Mouse (Mus musculus): ENCODE data around the gene Kdf1. TPM values are rescaled to one million over a fixed set of nuclear protein-coding genes. Genes with fewer than 3 reads are reported as not detected.

The Kdf1 gene
- polyA plus RNA-seq, 1 experiment = 7.7 TPM

DNA sequence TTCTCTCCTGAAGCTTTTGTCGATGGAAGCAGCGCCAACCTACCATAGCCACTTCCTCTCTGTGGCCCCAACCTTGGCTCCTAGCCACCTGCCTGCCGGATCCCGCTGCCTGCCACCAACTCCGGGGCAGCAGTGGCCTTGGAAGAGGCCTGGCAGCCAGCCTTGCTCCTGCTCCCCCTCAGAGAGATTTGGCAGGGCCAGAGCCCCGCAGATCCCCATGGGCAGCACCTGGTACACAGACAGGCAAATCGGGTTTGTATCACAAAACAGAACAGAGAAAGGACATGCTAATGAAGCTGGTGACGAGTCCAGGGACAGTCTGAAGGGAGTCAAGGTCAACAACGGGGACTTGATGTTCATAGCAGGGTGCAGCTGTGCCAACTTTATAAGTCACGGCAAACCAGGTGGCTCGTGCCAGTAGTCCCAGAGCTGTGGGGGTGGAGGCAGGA lies 44.4 kb downstream of the Kdf1 start:
- H3K27ac ChIP-seq (ENCODE audit: control insufficient read depth, insufficient read depth, low read length) = no peak overlapping the region
- no peak for TF ChIP-seq POLR2A (IDR thresholded peaks at IDR 0.05; ENCODE audit: control insufficient read depth, extremely low read depth, insufficient read depth, low read length, poor library complexity)
- TF ChIP-seq CTCF (IDR thresholded peaks at IDR 0.05; ENCODE audit: borderline replicate concordance, control insufficient read depth, extremely low read depth, insufficient read depth, low read length, poor library complexity) = no peak
- DNase-seq = no peak

DNA sequence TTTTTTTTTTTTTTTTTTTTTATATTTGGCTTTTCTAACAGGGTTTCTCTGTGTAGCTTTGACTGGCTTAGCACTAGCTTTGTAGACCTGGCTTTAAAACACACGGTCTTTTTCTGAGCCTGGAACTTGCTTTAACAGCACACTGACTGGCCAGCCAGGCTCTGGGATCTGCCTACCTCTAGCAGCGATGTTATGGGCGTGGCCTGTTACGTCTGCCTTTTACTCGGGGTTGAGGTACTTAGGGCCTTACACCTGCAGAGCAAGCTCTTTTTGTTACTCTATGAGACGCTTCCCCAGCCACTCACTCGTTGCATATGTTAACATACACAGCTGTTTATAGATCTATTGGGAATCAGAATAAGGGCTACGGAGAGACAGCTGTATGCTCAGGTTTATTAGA lies 48.5 kb downstream of the Kdf1 start:
- WGBS = 48% methylated on average over 8 of the region's 8 CpGs
- H3K27me3 ChIP-seq (ENCODE audit: control insufficient read depth, insufficient read depth, low read length) = no peaks in the 10 kb centered on the region
- no peak overlapping the region for H3K4me3 ChIP-seq (ENCODE audit: control insufficient read depth, insufficient read depth, low read length)
- no peak overlapping the region for H3K27ac ChIP-seq (ENCODE audit: control insufficient read depth, insufficient read depth, low read length)
- DNase-seq = no peak
- H3K4me1 ChIP-seq (replicated peaks; ENCODE audit: control insufficient read depth, insufficient read depth, low read length) = peaks cover 8% of the 10 kb centered on the region
- TF ChIP-seq CTCF (IDR thresholded peaks at IDR 0.05; ENCODE audit: borderline replicate concordance, control insufficient read depth, extremely low read depth, insufficient read depth, low read length, poor library complexity) (no peak), POLR2A (IDR thresholded peaks at IDR 0.05; ENCODE audit: control insufficient read depth, extremely low read depth, insufficient read depth, low read length, poor library complexity) (no peak)
- no peaks in the 10 kb centered on the region for H3K36me3 ChIP-seq (ENCODE audit: control insufficient read depth, insufficient read depth, low read length)

More for the DNA sequence above, 44.4 kb downstream of the Kdf1 start:
- no peaks in the 10 kb centered on the region for H3K36me3 ChIP-seq (ENCODE audit: control insufficient read depth, insufficient read depth, low read length)
- WGBS = 18% methylated on average over 11 of the region's 11 CpGs
- no peak overlapping the region for H3K4me3 ChIP-seq (ENCODE audit: control insufficient read depth, insufficient read depth, low read length)
- peaks cover 8% of the 10 kb centered on the region for H3K4me1 ChIP-seq (replicated peaks; ENCODE audit: control insufficient read depth, insufficient read depth, low read length)
- no peaks in the 10 kb centered on the region for H3K27me3 ChIP-seq (ENCODE audit: control insufficient read depth, insufficient read depth, low read length)

DNA sequence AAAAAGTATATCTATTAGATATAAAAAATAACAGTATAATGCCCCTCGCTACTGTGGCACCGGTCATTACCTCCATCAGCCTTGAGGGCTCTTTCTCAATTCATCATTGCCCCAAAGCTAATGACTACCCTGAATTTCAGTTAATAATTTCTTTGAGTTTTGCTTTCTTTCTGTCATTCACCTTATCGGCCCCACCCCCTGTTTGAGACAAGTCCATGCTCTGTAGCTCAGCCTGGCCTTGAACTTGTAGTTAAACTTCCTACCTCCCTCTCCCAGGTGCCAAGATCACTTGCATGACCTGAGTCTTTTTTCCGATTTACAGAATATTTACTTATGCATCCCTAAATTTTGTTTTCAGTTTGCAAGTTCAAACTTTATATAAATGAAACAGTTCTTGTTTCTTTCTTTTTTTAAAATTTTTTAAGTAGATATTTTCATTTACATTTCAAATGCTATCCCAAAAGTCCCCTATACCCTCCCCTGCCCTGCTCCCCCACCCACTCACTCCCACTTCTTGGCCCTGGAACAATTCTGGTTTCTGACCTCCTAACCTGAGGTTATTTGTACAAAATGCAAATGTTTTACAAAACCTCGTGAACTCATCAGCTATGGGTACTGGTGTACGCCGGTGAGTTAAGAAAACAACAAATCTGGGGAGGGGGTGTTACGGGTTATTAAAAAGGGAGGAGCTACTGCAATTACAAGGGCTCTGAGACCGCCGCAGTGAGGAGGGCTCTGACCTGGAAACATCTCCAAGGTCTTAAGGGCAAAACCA lies 50.7 kb downstream of the Kdf1 start:
- no peak overlapping the region for H3K27ac ChIP-seq (ENCODE audit: control insufficient read depth, insufficient read depth, low read length)
- H3K27me3 ChIP-seq (ENCODE audit: control insufficient read depth, insufficient read depth, low read length) = no peaks in the 10 kb centered on the region
- no peak for DNase-seq
- no peak overlapping the region for H3K4me3 ChIP-seq (ENCODE audit: control insufficient read depth, insufficient read depth, low read length)
- WGBS = 89% methylated on average over 10 of the region's 10 CpGs
- no peak for TF ChIP-seq POLR2A (IDR thresholded peaks at IDR 0.05; ENCODE audit: control insufficient read depth, extremely low read depth, insufficient read depth, low read length, poor library complexity)
- TF ChIP-seq CTCF (IDR thresholded peaks at IDR 0.05; ENCODE audit: borderline replicate concordance, control insufficient read depth, extremely low read depth, insufficient read depth, low read length, poor library complexity) = no peak
- peaks cover 6% of the 10 kb centered on the region for H3K4me1 ChIP-seq (replicated peaks; ENCODE audit: control insufficient read depth, insufficient read depth, low read length)
- no peaks in the 10 kb centered on the region for H3K36me3 ChIP-seq (ENCODE audit: control insufficient read depth, insufficient read depth, low read length)

DNA sequence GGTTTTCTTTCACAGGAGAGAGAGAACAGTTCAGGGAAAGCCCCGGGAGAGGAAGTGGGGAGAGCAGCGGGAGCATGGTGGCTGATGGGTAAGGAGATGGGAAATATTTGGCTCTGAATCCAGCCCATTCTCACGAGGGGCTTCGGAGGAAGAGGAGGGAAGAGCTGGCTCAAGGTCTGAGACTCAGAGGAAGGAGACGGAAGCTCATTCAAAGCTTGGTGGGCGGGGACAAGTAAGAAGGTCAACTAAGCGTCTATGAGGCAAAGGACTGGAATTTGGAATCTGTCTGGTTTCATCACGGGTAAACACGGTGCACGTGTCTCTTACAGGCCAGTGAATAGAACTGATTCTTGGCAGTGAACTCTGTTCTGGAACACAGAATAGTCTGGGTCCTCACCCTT lies 51.3 kb downstream of the Kdf1 start:
- H3K4me1 ChIP-seq (replicated peaks; ENCODE audit: control insufficient read depth, insufficient read depth, low read length) = peaks cover 8% of the 10 kb centered on the region
- WGBS = 59% methylated on average over 10 of the region's 10 CpGs
- TF ChIP-seq POLR2A (IDR thresholded peaks at IDR 0.05; ENCODE audit: control insufficient read depth, extremely low read depth, insufficient read depth, low read length, poor library complexity) (no peak), CTCF (IDR thresholded peaks at IDR 0.05; ENCODE audit: borderline replicate concordance, control insufficient read depth, extremely low read depth, insufficient read depth, low read length, poor library complexity) (no peak)
- no peaks in the 10 kb centered on the region for H3K27me3 ChIP-seq (ENCODE audit: control insufficient read depth, insufficient read depth, low read length)
- H3K4me3 ChIP-seq (ENCODE audit: control insufficient read depth, insufficient read depth, low read length) = no peak overlapping the region
- no peaks in the 10 kb centered on the region for H3K36me3 ChIP-seq (ENCODE audit: control insufficient read depth, insufficient read depth, low read length)
- no peak for DNase-seq
- H3K27ac ChIP-seq (ENCODE audit: control insufficient read depth, insufficient read depth, low read length) = no peak overlapping the region

DNA sequence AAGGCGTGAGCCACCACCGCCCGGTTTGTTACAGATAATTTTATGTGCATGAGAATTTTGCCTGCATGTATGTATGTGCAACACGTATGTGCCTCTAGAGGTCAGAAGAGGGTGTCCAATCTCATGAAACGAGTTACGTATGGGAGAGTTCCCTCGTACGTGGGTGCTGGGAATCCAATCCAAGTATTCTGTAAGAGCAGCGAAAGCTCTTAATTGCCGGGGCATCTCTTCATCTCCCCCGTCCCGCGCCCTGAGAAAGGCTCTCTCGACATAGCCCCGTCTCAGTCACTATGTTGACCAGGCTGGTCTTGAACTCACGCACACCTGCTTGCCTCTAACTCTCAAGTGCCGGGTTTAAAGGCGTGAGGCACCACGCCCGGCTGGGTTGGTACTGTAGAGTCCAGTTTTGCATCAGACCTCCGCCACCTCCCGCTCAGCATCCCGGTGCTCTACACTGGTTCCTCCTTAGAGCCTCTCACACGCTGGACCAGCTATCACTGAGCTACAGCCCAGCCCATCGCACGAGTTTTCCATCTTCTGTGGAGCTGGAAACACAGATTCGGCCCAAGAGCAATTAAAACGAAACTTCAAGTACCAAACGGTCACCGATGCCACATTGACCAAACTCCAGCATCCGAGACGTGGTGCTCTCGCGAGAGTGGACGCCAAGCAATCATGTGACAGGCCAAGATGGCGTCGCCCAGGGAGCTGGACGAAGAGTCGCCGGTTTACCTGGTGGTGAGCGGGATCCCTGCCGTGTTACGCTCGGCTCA lies 55.5 kb downstream of the Kdf1 start, which contains the start of gene Gpatch3:
Gene Gpatch3, plus strand, starts transcription at position 676 of the 773 bp plus-strand sequence.
- no peaks in the 10 kb centered on the region for H3K27me3 ChIP-seq (ENCODE audit: control insufficient read depth, insufficient read depth, low read length)
- no peaks in the 10 kb centered on the region for H3K36me3 ChIP-seq (ENCODE audit: control insufficient read depth, insufficient read depth, low read length)
- H3K27ac ChIP-seq (ENCODE audit: control insufficient read depth, insufficient read depth, low read length) = no peak within 1 kb of the TSS
- H3K4me3 ChIP-seq (ENCODE audit: control insufficient read depth, insufficient read depth, low read length) = peak within 1 kb of the TSS; percentile 54
- peak; percentile 81 for DNase-seq
- TF ChIP-seq CTCF (IDR thresholded peaks at IDR 0.05; ENCODE audit: borderline replicate concordance, control insufficient read depth, extremely low read depth, insufficient read depth, low read length, poor library complexity) (peak; percentile 34; the same call in 1 of the 2 replicates), POLR2A (IDR thresholded peaks at IDR 0.05; ENCODE audit: control insufficient read depth, extremely low read depth, insufficient read depth, low read length, poor library complexity) (0 out of 2 replicates have a peak, but pooled peaks have one; percentile 36)
- WGBS = 5% methylated on average over 44 of the region's 44 CpGs
- peaks cover 12% of the 10 kb centered on the region for H3K4me1 ChIP-seq (replicated peaks; ENCODE audit: control insufficient read depth, insufficient read depth, low read length)

DNA sequence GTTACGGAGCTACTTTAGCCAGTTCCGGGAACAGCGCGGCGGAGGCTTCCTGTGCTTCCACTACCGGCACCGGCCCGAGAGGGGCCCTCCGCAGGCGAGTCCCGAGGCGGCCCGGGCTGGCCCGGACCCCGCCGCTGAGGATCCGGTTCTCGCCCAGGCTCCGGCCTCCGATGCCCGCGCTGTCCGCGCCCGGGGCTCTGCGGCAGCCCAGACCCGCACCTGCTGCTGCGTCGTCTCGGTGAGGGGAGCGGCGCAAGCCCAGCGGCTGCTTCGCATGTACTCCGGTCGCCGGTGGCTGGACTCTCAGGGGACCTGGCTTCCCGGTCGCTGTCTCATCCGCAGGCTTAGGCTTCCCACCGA lies 56.1 kb downstream of the Kdf1 start:
- Histone ChIP-seq H3K4me1 (replicated peaks; ENCODE audit: control insufficient read depth, insufficient read depth, low read length) (peaks cover 12% of the 10 kb centered on the region), H3K36me3 (ENCODE audit: control insufficient read depth, insufficient read depth, low read length) (no peaks in the 10 kb centered on the region), H3K27me3 (ENCODE audit: control insufficient read depth, insufficient read depth, low read length) (no peaks in the 10 kb centered on the region), H3K4me3 (ENCODE audit: control insufficient read depth, insufficient read depth, low read length) (peak overlapping the region; percentile 54), H3K27ac (ENCODE audit: control insufficient read depth, insufficient read depth, low read length) (no peak overlapping the region)
- DNase-seq = no peak
- TF ChIP-seq CTCF (IDR thresholded peaks at IDR 0.05; ENCODE audit: borderline replicate concordance, control insufficient read depth, extremely low read depth, insufficient read depth, low read length, poor library complexity) (no peak), POLR2A (IDR thresholded peaks at IDR 0.05; ENCODE audit: control insufficient read depth, extremely low read depth, insufficient read depth, low read length, poor library complexity) (no peak)
- 2% methylated on average over 41 of the region's 41 CpGs for WGBS
